Mouse (Mus musculus): ENCODE measurements around the gene Chil4. TPM values are rescaled to one million over a fixed set of nuclear protein-coding genes. Genes with fewer than 3 reads are reported as not detected.
"Not testable (repeated sequence)": the region's sequence is repeated elsewhere in the genome, so short reads cannot be mapped to it uniquely, and the experiment has no call there.

The Chil4 gene
- total and polyA plus RNA-seq, 2 experiments from 2014 or later = not detected

- Histone ChIP-seq H3K4me2 (ENCODE audit: low read depth) (no peak overlapping the region), H3K9ac (no peak overlapping the region), H3K9me3 (ENCODE audit: low read length) (peaks cover 9% of the 10 kb centered on the region; the same call in 1 of the 2 replicates), H3K27me3 (ENCODE audit: insufficient read depth, low read length) (no peaks in the 10 kb centered on the region), H3K36me3 (ENCODE audit: insufficient read depth) (no peaks in the 10 kb centered on the region), H3K27ac (ENCODE audit: low read depth, low read length) (no peak overlapping the region), H3K4me1 (ENCODE audit: insufficient read depth) (no peaks in the 10 kb centered on the region), H3K4me3 (ENCODE audit: low read depth, low read length) (no peak overlapping the region)
- DNase-seq (no peak), ATAC-seq (no peak)
- 98% methylated on average over 5 of the region's 5 CpGs for WGBS
- no peak for TF ChIP-seq CTCF (IDR thresholded peaks at IDR 0.05; ENCODE audit: low read depth)
These were observed 20.0 kb upstream of the Chil4 start for GRCm38 (mm10) chr3:106239196-106239791.

GRCm38 (mm10) chr3:106223391-106223790, 4.1 kb upstream of the Chil4 start:
- WGBS = 80% methylated on average over 3 of the region's 3 CpGs
- not testable (repeated sequence) for DNase-seq; H3K4me2 ChIP-seq (ENCODE audit: low read depth); H3K4me1 ChIP-seq (ENCODE audit: insufficient read depth); H3K27ac ChIP-seq (ENCODE audit: low read depth, low read length); H3K9me3 ChIP-seq (ENCODE audit: low read length); H3K27me3 ChIP-seq (ENCODE audit: insufficient read depth, low read length); H3K4me3 ChIP-seq (ENCODE audit: low read depth, low read length); H3K36me3 ChIP-seq (ENCODE audit: insufficient read depth); ATAC-seq; H3K9ac ChIP-seq

- 90% methylated on average over 1 of the region's 1 CpGs for WGBS
These were observed 2.4 kb upstream of the Chil4 start for GRCm38 (mm10) chr3:106221625-106222265.

GRCm38 (mm10) chr3:106218284-106218954, 888 bp downstream of the Chil4 start:
- 57% methylated on average over 4 of the region's 4 CpGs for WGBS
- not testable (repeated sequence) for H3K9me3 ChIP-seq (ENCODE audit: low read length); H3K4me3 ChIP-seq (ENCODE audit: low read depth, low read length); H3K36me3 ChIP-seq (ENCODE audit: insufficient read depth); H3K4me1 ChIP-seq (ENCODE audit: insufficient read depth); H3K9ac ChIP-seq; H3K27ac ChIP-seq (ENCODE audit: low read depth, low read length); H3K4me2 ChIP-seq (ENCODE audit: low read depth); H3K27me3 ChIP-seq (ENCODE audit: insufficient read depth, low read length)
- peak; percentile 71 for ATAC-seq
- DNase-seq = peak; percentile 3

More at GRCm38 (mm10) chr3:106221625-106222265, 2.4 kb upstream of the Chil4 start:
- no peak for TF ChIP-seq CTCF (IDR thresholded peaks at IDR 0.05; ENCODE audit: low read depth)
- H3K4me2 ChIP-seq (ENCODE audit: low read depth) = no peak overlapping the region
- ATAC-seq (no peak), DNase-seq (no peak)
- no peaks in the 10 kb centered on the region for H3K36me3 ChIP-seq (ENCODE audit: insufficient read depth)
- no peaks in the 10 kb centered on the region for H3K4me1 ChIP-seq (ENCODE audit: insufficient read depth)
- no peaks in the 10 kb centered on the region for H3K27me3 ChIP-seq (ENCODE audit: insufficient read depth, low read length)
- no peak overlapping the region for H3K27ac ChIP-seq (ENCODE audit: low read depth, low read length)
- no peaks in the 10 kb centered on the region for H3K9me3 ChIP-seq (ENCODE audit: low read length)
- no peak overlapping the region for H3K9ac ChIP-seq
- no peak overlapping the region for H3K4me3 ChIP-seq (ENCODE audit: low read depth, low read length)

GRCm38 (mm10) chr3:106198030-106198429, 21.3 kb downstream of the Chil4 start:
- ATAC-seq; DNase-seq; H3K4me2 ChIP-seq (ENCODE audit: low read depth); H3K4me1 ChIP-seq (ENCODE audit: insufficient read depth); H3K4me3 ChIP-seq (ENCODE audit: low read depth, low read length); H3K27ac ChIP-seq (ENCODE audit: low read depth, low read length); H3K27me3 ChIP-seq (ENCODE audit: insufficient read depth, low read length); H3K9me3 ChIP-seq (ENCODE audit: low read length); H3K9ac ChIP-seq; H3K36me3 ChIP-seq (ENCODE audit: insufficient read depth): not testable (repeated sequence)
- WGBS = 61% methylated on average over 1 of the region's 1 CpGs

GRCm38 (mm10) chr3:106197246-106197645, 22.1 kb downstream of the Chil4 start:
- not testable (repeated sequence) for ATAC-seq; H3K9ac ChIP-seq; H3K9me3 ChIP-seq (ENCODE audit: low read length); H3K4me3 ChIP-seq (ENCODE audit: low read depth, low read length); DNase-seq; H3K27ac ChIP-seq (ENCODE audit: low read depth, low read length); H3K4me1 ChIP-seq (ENCODE audit: insufficient read depth); H3K36me3 ChIP-seq (ENCODE audit: insufficient read depth); H3K4me2 ChIP-seq (ENCODE audit: low read depth); H3K27me3 ChIP-seq (ENCODE audit: insufficient read depth, low read length)
- 75% methylated on average over 2 of the region's 2 CpGs for WGBS

GRCm38 (mm10) chr3:106196276-106196675, 23.0 kb downstream of the Chil4 start:
- Histone ChIP-seq H3K4me2 (ENCODE audit: low read depth) (no peak overlapping the region), H3K9me3 (ENCODE audit: low read length) (no peaks in the 10 kb centered on the region), H3K27me3 (ENCODE audit: insufficient read depth, low read length) (no peaks in the 10 kb centered on the region), H3K4me1 (ENCODE audit: insufficient read depth) (no peaks in the 10 kb centered on the region), H3K36me3 (ENCODE audit: insufficient read depth) (no peaks in the 10 kb centered on the region), H3K9ac (no peak overlapping the region), H3K4me3 (ENCODE audit: low read depth, low read length) (no peak overlapping the region), H3K27ac (ENCODE audit: low read depth, low read length) (no peak overlapping the region)
- ATAC-seq (no peak), DNase-seq (no peak)
- TF ChIP-seq CTCF (IDR thresholded peaks at IDR 0.05; ENCODE audit: low read depth) = no peak

Data from forebrain, postnatal 0 days (tissue).